Mouse (Mus musculus) kidney, adult 9 months (tissue): ENCODE measurements at regions not wholly inside any gene's neighbourhood (a gene's known extent, or its start where the extent isn't known, plus 50 kb on each side); places are given as distances from the start of the nearest gene placed in this dataset.
A peak's percentile ranks its signal among the peaks of the same experiment; 100 is the strongest.

ENCODE experiments used
- DNase-seq: peaks from one replicate; pipeline ENCODE4 v3.0.0; 2022

GRCm38 (mm10) chr2:139381628-139382027, 112.1 kb upstream of the Sptlc3 start:
- DNase-seq = peak; percentile 69

- no peak for DNase-seq
Observed at GRCm38 (mm10) chr2:139413559-139413958, 80.2 kb upstream of the Sptlc3 start.

- DNase-seq = no peak
Observed at GRCm38 (mm10) chr2:139417506-139417905, 76.2 kb upstream of the Sptlc3 start.

GRCm38 (mm10) chr2:139422678-139423077, 71.0 kb upstream of the Sptlc3 start:
- DNase-seq = no peak

GRCm38 (mm10) chr2:139423413-139423812, 70.3 kb upstream of the Sptlc3 start:
- no peak for DNase-seq
